Mouse (Mus musculus) kidney, embryonic 16.5 days (tissue): ENCODE data around the gene Ccdc152. TPM values are rescaled to one million over a fixed set of nuclear protein-coding genes. Genes with fewer than 3 reads are reported as not detected.

Source experiments
- ATAC-seq: fragments of 200-750 bp; cut with Nextera tagmentation; 2 replicates; pipeline ENCODE4 v1.8.0; 2017; ENCODE audit warnings: moderate TSS enrichment; ENCODE audit not compliant: low FRiP score, low TSS enrichment
- H3K27ac ChIP-seq: fragments of 300-500 bp; sonication (generic); 2 replicates; pipeline ENCODE4 v1.5.1; 2014; ENCODE audit warnings: low read length
- H3K27me3 ChIP-seq: fragments of 300-500 bp; sonication (generic); 2 replicates; pipeline ENCODE4 v1.6.1; 2014; ENCODE audit warnings: low read length, control low read depth, mixed read lengths; ENCODE audit not compliant: insufficient read depth
- H3K36me3 ChIP-seq: fragments of 300-500 bp; sonication (generic); 2 replicates; pipeline ENCODE4 v1.6.1; 2014; ENCODE audit warnings: low read length, control low read depth, mixed read lengths; ENCODE audit not compliant: insufficient read depth
- H3K4me1 ChIP-seq: fragments of 300-500 bp; sonication (generic); 2 replicates; pipeline ENCODE4 v1.6.1; 2014; ENCODE audit warnings: low read length, control low read depth, mixed read lengths; ENCODE audit not compliant: insufficient read depth
- H3K4me2 ChIP-seq: fragments of 300-500 bp; sonication (generic); replicated peaks from 2 replicates; pipeline ENCODE4 v1.6.1; 2014; ENCODE audit warnings: low read depth, low read length
- H3K4me3 ChIP-seq: fragments of 300-500 bp; sonication (generic); 2 replicates; pipeline ENCODE4 v1.5.1; 2014; ENCODE audit warnings: mild to moderate bottlenecking, low read length
- H3K9ac ChIP-seq: fragments of 300-500 bp; sonication (generic); replicated peaks from 2 replicates; pipeline ENCODE4 v1.6.1; 2014; ENCODE audit warnings: low read length
- H3K9me3 ChIP-seq: fragments of 300-500 bp; sonication (generic); 2 replicates; pipeline ENCODE4 v1.6.1; 2016; ENCODE audit warnings: low read length, control low read depth
- WGBS: fragments of 180-500 bp; shearing (Covaris S2); extraction: QIAGEN DNeasy Blood & Tissue Kit; methylation state at CpG from one replicate; pipeline ENCODE4 v1.1.7; 2014; 5-methylcytosine and 5-hydroxymethylcytosine counted together
- polyA plus RNA-seq: library from polyadenylated mRNA; unstranded; fragments of >200 nt; fragmentation: Nextera tagmentation; extraction: Ambion mirVana; gene quantifications from 2 replicates; pipeline ENCODE4 v1.2.1, GENCODE M21; 2015

Gene Ccdc152
- polyA plus RNA-seq, 1 experiment from 2014 or later, result 0.46 TPM

GRCm38 (mm10) chr15:3319929-3320328, 16.6 kb upstream of the Ccdc152 start:
- WGBS, result 93% methylated on average over 9 of the region's 9 CpGs
- H3K4me2 ChIP-seq, result no peak overlapping the region
- H3K4me1 ChIP-seq, result no peaks in the 10 kb centered on the region
- H3K9ac ChIP-seq, result no peak overlapping the region
- no peaks in the 10 kb centered on the region for H3K27me3 ChIP-seq
- H3K9me3 ChIP-seq, result no peaks in the 10 kb centered on the region
- ATAC-seq, result no peak
- H3K27ac ChIP-seq, result no peak overlapping the region
- H3K36me3 ChIP-seq, result peaks cover 10% of the 10 kb centered on the region; the same call in 1 of the 2 replicates
- H3K4me3 ChIP-seq, result no peak overlapping the region

DNA sequence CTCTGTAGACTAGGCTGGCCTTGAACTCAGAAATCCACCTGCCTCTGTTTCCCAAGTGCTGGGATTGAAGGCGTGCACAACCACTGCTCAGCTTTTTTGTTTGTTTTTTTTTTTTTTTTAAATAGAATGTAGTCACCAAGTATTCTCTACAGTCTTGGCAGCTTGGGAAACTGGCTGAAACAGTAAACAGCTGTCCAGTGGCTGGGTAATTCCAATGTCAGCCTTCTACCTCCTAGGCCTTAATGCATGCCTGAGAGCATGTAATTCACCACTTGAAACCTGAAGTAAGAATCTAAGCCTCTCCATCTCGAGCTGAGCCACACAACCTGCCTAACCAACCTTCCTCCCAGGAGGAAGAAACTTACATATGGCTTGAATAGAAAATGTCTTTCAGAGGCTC, 13.3 kb upstream of the Ccdc152 start:
- Histone ChIP-seq H3K9ac (no peak overlapping the region), H3K27ac (no peak overlapping the region), H3K36me3 (peaks cover 10% of the 10 kb centered on the region; the same call in 1 of the 2 replicates), H3K4me1 (no peaks in the 10 kb centered on the region), H3K9me3 (no peaks in the 10 kb centered on the region), H3K4me3 (no peak overlapping the region), H3K4me2 (no peak overlapping the region), H3K27me3 (no peaks in the 10 kb centered on the region)
- 82% methylated on average over 2 of the region's 2 CpGs for WGBS
- no peak for ATAC-seq

DNA sequence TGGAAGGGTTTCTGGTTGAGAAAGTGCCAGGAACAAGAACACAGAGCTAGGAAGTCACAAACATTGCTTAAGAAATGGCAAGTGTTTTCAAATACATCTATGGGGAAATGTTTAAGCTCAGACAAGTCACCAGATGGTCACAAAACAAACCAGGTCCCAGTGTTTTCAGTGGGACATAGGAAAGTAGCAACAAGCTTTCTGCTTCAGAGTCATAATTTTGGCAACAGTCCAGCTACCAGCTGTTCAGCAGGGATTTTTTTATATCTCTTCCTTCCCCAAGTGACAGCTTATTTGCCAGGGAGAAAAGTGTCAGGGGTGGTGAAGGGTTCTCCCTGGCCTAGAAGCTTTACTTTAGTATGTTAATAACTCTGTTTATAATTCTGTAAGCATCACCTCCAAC, 9.6 kb upstream of the Ccdc152 start:
- no peak overlapping the region for H3K9ac ChIP-seq
- H3K36me3 ChIP-seq, result no peaks in the 10 kb centered on the region
- no peak overlapping the region for H3K4me3 ChIP-seq
- H3K4me1 ChIP-seq, result no peaks in the 10 kb centered on the region
- ATAC-seq, result no peak
- no peaks in the 10 kb centered on the region for H3K27me3 ChIP-seq
- no peak overlapping the region for H3K4me2 ChIP-seq
- no peak overlapping the region for H3K27ac ChIP-seq
- no peaks in the 10 kb centered on the region for H3K9me3 ChIP-seq

GRCm38 (mm10) chr15:3309856-3310255, 6.5 kb upstream of the Ccdc152 start:
- no peaks in the 10 kb centered on the region for H3K36me3 ChIP-seq
- H3K27me3 ChIP-seq, result no peaks in the 10 kb centered on the region
- ATAC-seq, result no peak
- H3K4me2 ChIP-seq, result no peak overlapping the region
- no peak overlapping the region for H3K27ac ChIP-seq
- no peak overlapping the region for H3K9ac ChIP-seq
- WGBS, result 84% methylated on average over 3 of the region's 3 CpGs
- H3K9me3 ChIP-seq, result no peaks in the 10 kb centered on the region
- H3K4me3 ChIP-seq, result no peak overlapping the region
- H3K4me1 ChIP-seq, result no peaks in the 10 kb centered on the region

DNA sequence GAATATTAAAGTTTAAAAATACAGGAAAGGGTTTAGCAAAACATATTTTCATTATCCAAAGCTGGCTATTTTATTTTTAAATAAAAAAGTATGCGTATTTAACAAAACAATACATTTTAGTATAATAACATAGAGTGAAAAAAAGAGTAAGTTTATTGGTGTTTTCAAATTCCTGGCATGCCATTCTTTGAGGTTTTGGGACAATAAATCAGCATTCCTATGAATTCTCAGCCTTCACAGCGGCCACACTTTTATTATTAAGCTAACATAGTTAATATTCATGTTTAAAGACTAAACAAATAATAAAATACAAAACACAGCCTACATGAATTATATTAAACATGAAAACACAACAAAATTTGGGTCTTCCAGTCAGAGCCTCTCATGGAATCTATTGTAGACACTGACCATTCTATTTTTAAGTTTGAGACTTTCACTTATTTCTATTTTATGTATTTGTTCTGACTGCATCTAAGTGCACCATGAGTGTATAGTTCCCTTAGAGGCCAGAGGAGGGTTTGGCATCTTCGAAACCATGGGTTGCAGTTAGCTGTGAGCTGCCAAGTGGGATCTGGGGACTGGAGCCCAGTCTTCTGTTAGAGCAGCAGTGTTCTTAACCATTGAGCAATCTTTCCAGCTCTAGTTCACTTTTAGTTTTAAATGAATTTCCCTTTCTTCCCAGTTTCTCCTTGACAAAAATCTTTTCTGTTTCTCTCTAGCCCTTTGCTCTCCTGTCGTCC, 2.8 kb downstream of the Ccdc152 start:
- WGBS, result 61% methylated on average over 4 of the region's 4 CpGs

DNA sequence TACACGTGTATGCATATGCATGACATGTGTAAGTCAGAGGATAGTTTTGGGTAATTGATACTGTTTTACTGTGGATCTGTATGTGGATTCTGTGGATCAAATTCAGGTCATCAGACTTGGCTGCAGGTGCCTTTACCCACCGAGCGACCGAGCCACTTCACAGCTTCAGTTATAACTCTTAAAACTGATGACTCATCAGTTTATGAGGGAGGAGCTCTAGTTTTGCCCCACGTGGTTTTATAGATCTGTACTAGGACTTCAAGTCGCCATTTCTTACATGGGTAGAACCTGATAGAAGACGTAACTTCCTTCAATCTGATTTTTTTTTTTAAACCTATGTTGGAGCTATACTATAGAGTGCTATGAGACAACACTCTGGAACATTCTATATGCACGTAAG, 5.7 kb downstream of the Ccdc152 start:
- Histone ChIP-seq H3K27ac (no peak overlapping the region), H3K36me3 (no peaks in the 10 kb centered on the region), H3K4me1 (no peaks in the 10 kb centered on the region), H3K9ac (no peak overlapping the region), H3K4me2 (no peak overlapping the region), H3K27me3 (no peaks in the 10 kb centered on the region), H3K4me3 (no peak overlapping the region), H3K9me3 (no peaks in the 10 kb centered on the region)
- 76% methylated on average over 8 of the region's 8 CpGs for WGBS
- no peak for ATAC-seq

More for the DNA sequence above, 2.8 kb downstream of the Ccdc152 start:
- no peak for ATAC-seq
- H3K9me3 ChIP-seq, result no peaks in the 10 kb centered on the region
- no peak overlapping the region for H3K4me2 ChIP-seq
- H3K36me3 ChIP-seq, result no peaks in the 10 kb centered on the region
- H3K9ac ChIP-seq, result no peak overlapping the region
- no peaks in the 10 kb centered on the region for H3K4me1 ChIP-seq
- H3K27ac ChIP-seq, result no peak overlapping the region
- no peak overlapping the region for H3K4me3 ChIP-seq
- H3K27me3 ChIP-seq, result no peaks in the 10 kb centered on the region

DNA sequence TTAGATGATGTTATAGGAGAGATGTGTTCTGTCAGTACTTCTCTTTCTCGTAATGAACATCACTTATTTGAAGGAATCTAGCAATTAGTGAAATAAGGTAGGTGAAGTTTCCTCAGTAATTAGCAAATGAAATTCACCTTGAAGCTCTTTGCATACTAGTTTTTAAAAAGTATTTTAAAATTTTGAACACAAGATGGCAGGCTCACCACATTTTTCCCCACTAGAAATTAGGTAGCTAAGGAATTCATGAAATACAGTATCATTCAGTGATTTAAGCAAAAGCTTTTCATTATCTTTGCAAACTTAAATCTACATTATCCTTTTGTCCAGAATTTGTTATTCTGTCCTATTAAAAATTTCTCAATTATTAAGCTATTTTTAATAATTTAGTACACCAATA, 7.3 kb downstream of the Ccdc152 start:
- 92% methylated on average over 1 of the region's 1 CpGs for WGBS
- no peaks in the 10 kb centered on the region for H3K4me1 ChIP-seq
- H3K4me3 ChIP-seq, result no peak overlapping the region

GRCm38 (mm10) chr15:3293477-3293876, 9.8 kb downstream of the Ccdc152 start:
- Histone ChIP-seq H3K9ac (no peak overlapping the region), H3K36me3 (no peaks in the 10 kb centered on the region), H3K4me2 (no peak overlapping the region), H3K4me3 (no peak overlapping the region), H3K27ac (no peak overlapping the region), H3K9me3 (no peaks in the 10 kb centered on the region), H3K4me1 (no peaks in the 10 kb centered on the region), H3K27me3 (no peaks in the 10 kb centered on the region)
- no peak for ATAC-seq
- WGBS, result 75% methylated on average over 1 of the region's 1 CpGs

More for the DNA sequence above, 7.3 kb downstream of the Ccdc152 start:
- no peaks in the 10 kb centered on the region for H3K36me3 ChIP-seq
- H3K9me3 ChIP-seq, result no peaks in the 10 kb centered on the region
- H3K4me2 ChIP-seq, result no peak overlapping the region
- ATAC-seq, result no peak
- H3K9ac ChIP-seq, result no peak overlapping the region
- H3K27me3 ChIP-seq, result no peaks in the 10 kb centered on the region
- H3K27ac ChIP-seq, result no peak overlapping the region

DNA sequence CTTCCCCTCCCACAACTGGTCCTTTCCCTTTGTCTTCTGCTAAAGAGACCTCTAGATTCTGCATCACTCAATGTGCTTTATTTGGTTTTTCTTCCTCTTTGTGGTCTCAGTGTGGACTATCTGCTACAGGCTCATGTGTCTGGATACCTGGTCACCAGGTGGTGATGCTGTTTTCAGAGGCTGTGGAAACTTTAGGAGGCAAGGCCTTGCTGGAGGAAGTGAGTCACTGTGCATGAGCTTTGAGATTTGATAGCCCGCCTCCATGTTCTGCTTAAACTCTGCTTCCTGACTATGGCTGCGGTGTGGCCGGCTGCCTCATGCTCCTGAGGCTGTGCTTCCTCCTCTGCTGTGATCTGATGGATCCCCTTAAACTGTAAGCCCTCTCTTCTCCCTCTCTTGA, 12.9 kb downstream of the Ccdc152 start:
- no peak overlapping the region for H3K27ac ChIP-seq
- H3K9me3 ChIP-seq, result no peaks in the 10 kb centered on the region
- H3K4me2 ChIP-seq, result no peak overlapping the region
- ATAC-seq, result no peak
- no peaks in the 10 kb centered on the region for H3K36me3 ChIP-seq
- WGBS, result 87% methylated on average over 3 of the region's 3 CpGs
- no peaks in the 10 kb centered on the region for H3K4me1 ChIP-seq
- H3K9ac ChIP-seq, result no peak overlapping the region
- no peaks in the 10 kb centered on the region for H3K27me3 ChIP-seq
- H3K4me3 ChIP-seq, result no peak overlapping the region

DNA sequence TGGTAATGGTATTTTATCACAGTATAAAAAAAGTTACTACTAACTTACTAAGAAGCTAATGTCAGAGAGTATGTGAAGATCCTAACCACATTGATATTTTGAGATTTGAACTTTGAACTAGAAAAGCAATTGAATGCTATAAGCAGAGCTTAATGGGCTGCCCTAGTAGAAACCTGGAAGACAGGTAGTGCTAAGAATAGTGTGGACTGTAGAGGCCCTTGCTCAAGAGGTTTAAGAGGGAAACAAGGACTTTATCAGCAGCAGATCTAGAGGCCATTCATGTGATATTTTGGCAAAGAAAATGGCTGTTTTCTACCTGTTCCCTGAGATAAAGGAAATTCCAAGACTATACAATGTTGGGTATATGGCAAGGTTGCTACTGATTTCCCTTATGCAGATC, 17.3 kb downstream of the Ccdc152 start:
- Histone ChIP-seq H3K4me2 (no peak overlapping the region), H3K27me3 (no peaks in the 10 kb centered on the region), H3K36me3 (no peaks in the 10 kb centered on the region), H3K9ac (no peak overlapping the region), H3K4me1 (no peaks in the 10 kb centered on the region), H3K4me3 (no peak overlapping the region), H3K9me3 (no peaks in the 10 kb centered on the region), H3K27ac (no peak overlapping the region)
- ATAC-seq, result no peak
